Mouse (Mus musculus): ENCODE measurements around the gene Ankrd50. TPM values are rescaled to one million over a fixed set of nuclear protein-coding genes. Genes with fewer than 3 reads are reported as not detected.
A peak's percentile ranks its signal among the peaks of the same experiment; 100 is the strongest.

The Ankrd50 gene
- polyA plus RNA-seq, 1 experiment from 2014 or later = 23.2 TPM

- H3K27me3 ChIP-seq = no peaks in the 10 kb centered on the region
- no peak overlapping the region; the same call in 1 of the 2 replicates for H3K27ac ChIP-seq (replicated peaks)
- no peaks in the 10 kb centered on the region for H3K36me3 ChIP-seq
- 16% methylated on average over 11 of the region's 11 CpGs for WGBS
- H3K4me3 ChIP-seq = no peak overlapping the region
- no peaks in the 10 kb centered on the region for H3K9me3 ChIP-seq
- peak; percentile 82 for ATAC-seq (replicated peaks)
- 0 out of 2 replicates have a peak, but pooled peaks cover 4% of the 10 kb centered on the region for H3K4me1 ChIP-seq
- H3K9ac ChIP-seq (replicated peaks) = no peak overlapping the region
- H3K4me2 ChIP-seq (replicated peaks) = no peak overlapping the region
These were observed 50.9 kb downstream of the Ankrd50 start for GRCm38 (mm10) chr3:38433495-38434464.

GRCm38 (mm10) chr3:38431461-38431860 is 53.2 kb downstream of the Ankrd50 start:
- WGBS = 80% methylated on average over 5 of the region's 5 CpGs
- H3K9ac ChIP-seq (replicated peaks) = no peak overlapping the region
- 0 out of 2 replicates have a peak, but pooled peaks cover 4% of the 10 kb centered on the region for H3K4me1 ChIP-seq
- no peaks in the 10 kb centered on the region for H3K27me3 ChIP-seq
- no peaks in the 10 kb centered on the region for H3K9me3 ChIP-seq
- no peaks in the 10 kb centered on the region for H3K36me3 ChIP-seq
- H3K4me2 ChIP-seq (replicated peaks) = no peak overlapping the region
- no peak overlapping the region for H3K27ac ChIP-seq (replicated peaks)
- no peak overlapping the region for H3K4me3 ChIP-seq
- ATAC-seq (replicated peaks) = no peak

DNA sequence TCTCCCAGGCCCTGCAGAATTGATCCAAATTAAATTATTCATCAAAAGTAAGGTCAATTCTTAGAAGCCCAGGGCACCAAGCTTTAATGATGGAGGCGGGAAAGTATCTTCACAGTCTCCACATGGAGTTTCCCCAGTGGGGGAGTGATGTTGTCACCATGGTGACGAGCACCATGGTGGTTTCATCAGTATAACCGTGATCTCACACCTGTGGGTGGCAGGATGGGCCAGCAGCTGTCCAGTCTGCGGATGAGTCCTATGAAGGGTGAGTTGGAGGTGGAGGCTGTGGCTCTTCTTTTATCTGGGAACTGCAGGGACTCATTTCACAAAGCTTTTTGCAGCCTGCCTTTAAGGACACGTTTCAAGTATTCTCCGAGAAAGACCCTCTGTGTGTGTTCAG is 53.6 kb downstream of the Ankrd50 start:
- Histone ChIP-seq H3K27me3 (no peaks in the 10 kb centered on the region), H3K9me3 (no peaks in the 10 kb centered on the region), H3K4me3 (no peak overlapping the region), H3K4me1 (0 out of 2 replicates have a peak, but pooled peaks cover 4% of the 10 kb centered on the region), H3K4me2 (replicated peaks) (no peak overlapping the region), H3K27ac (replicated peaks) (no peak overlapping the region), H3K36me3 (no peaks in the 10 kb centered on the region), H3K9ac (replicated peaks) (no peak overlapping the region)
- 0 out of 2 replicates have a peak, but pooled peaks have one; percentile 41 for ATAC-seq (replicated peaks)
- 72% methylated on average over 6 of the region's 6 CpGs for WGBS

- no peaks in the 10 kb centered on the region for H3K36me3 ChIP-seq
- no peak overlapping the region for H3K4me2 ChIP-seq (replicated peaks)
- ATAC-seq (replicated peaks) = no peak
- no peaks in the 10 kb centered on the region for H3K4me1 ChIP-seq
- H3K27me3 ChIP-seq = no peaks in the 10 kb centered on the region
- H3K9me3 ChIP-seq = no peaks in the 10 kb centered on the region
- no peak overlapping the region for H3K4me3 ChIP-seq
- H3K27ac ChIP-seq (replicated peaks) = no peak overlapping the region
- 92% methylated on average over 1 of the region's 1 CpGs for WGBS
- no peak overlapping the region for H3K9ac ChIP-seq (replicated peaks)
These were observed 57.4 kb downstream of the Ankrd50 start for GRCm38 (mm10) chr3:38427200-38427599.

DNA sequence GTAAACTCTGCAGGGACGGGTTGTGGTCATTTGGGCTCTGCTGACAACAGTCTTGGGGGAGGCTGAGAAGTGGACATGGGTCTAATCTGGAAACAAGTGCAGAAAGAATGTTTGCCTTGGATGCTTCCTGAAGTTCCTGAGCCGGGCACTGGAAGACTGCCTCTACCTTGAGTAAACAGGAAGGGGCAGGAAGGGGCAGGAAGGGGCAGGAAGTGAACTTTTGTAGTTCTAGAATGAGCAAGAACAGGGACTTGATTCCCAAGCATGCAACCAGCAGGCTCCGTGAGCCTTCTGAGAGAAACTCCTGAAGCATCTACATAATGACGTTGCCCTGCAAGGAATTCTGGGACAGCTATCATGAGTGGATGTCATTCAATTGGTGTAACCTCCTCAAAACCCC is 60.7 kb downstream of the Ankrd50 start:
- no peak for ATAC-seq (replicated peaks)
- H3K4me3 ChIP-seq = no peak overlapping the region
- no peak overlapping the region for H3K4me2 ChIP-seq (replicated peaks)
- no peaks in the 10 kb centered on the region for H3K9me3 ChIP-seq
- H3K27ac ChIP-seq (replicated peaks) = no peak overlapping the region
- H3K36me3 ChIP-seq = no peaks in the 10 kb centered on the region
- 81% methylated on average over 4 of the region's 4 CpGs for WGBS
- no peaks in the 10 kb centered on the region for H3K4me1 ChIP-seq
- H3K9ac ChIP-seq (replicated peaks) = no peak overlapping the region
- H3K27me3 ChIP-seq = no peaks in the 10 kb centered on the region

DNA sequence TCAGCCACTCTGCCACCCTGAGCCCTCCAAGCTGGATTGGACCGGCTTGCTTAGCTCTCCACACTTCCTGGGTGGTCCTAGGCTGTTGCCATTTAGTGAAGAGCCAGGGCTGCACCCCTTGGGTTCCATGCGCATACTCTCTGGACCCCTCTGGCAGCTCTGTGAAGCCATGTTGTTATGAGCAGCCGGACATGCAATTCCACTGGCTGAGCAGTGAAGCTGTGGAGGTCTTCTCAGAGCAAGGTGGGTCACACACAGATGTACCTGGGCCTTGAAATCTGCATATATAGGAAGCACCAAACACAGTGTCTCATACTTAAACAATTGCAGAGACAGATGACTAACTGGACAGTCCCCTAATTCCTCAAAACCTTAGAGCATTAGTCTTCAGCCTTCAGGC is 64.7 kb downstream of the Ankrd50 start:
- no peak for ATAC-seq (replicated peaks)
- Histone ChIP-seq H3K9me3 (no peaks in the 10 kb centered on the region), H3K4me3 (no peak overlapping the region), H3K4me2 (replicated peaks) (no peak overlapping the region), H3K36me3 (no peaks in the 10 kb centered on the region), H3K27ac (replicated peaks) (no peak overlapping the region), H3K4me1 (no peaks in the 10 kb centered on the region), H3K27me3 (no peaks in the 10 kb centered on the region), H3K9ac (replicated peaks) (no peak overlapping the region)
- WGBS = 88% methylated on average over 3 of the region's 3 CpGs

DNA sequence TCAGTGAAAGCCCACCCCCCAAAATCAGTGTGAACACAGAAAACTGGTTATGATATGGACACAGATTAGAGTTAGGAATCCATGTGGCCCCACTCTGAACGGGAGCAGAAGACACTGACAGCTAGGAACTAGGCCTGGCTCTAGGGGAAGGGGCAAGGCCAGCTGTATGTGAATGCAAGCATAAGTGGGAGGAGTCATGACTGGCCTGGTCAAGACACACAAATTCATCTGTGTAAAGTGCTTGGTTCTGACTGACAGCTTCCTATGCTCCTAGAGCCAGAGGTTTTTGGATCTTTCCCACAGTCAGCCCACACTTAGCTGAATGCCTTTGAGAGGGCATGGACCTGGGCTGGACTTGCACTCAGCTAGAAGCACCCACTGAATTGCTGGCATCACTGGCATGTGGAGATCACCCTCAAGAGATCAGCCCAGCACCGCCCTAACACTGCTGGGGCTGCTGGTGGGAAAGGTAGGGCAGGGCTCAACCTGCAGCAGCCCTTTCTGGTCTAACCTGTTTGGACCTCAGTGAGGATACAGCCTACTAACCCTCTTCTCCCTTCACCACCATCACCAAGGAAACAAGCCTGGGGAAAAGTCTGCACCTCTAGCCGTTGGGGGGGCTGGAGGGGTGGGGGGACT is 69.2 kb downstream of the Ankrd50 start:
- no peak overlapping the region for H3K9ac ChIP-seq (replicated peaks)
- no peak overlapping the region for H3K27ac ChIP-seq (replicated peaks)
- 79% methylated on average over 3 of the region's 3 CpGs for WGBS
- H3K4me1 ChIP-seq = no peaks in the 10 kb centered on the region
- no peaks in the 10 kb centered on the region for H3K9me3 ChIP-seq
- H3K4me2 ChIP-seq (replicated peaks) = no peak overlapping the region
- H3K27me3 ChIP-seq = no peaks in the 10 kb centered on the region
- no peak for ATAC-seq (replicated peaks)
- no peaks in the 10 kb centered on the region for H3K36me3 ChIP-seq
- no peak overlapping the region for H3K4me3 ChIP-seq
